Mouse (Mus musculus) embryonic stem cell, embryonic (primary cell): ENCODE data around the gene Vpreb3.

ENCODE experiments used
- CTCF ChIA-PET, 4 experiments: fragments of 300-600 bp in 2 of 4; fragments of 350-600 bp in 2 of 4; sonication (Branson Sonifier 250); formaldehyde crosslinking; loops; one replicate each; lab custom pipeline; 2022; ENCODE audit warnings: inconsistent platforms in 2 of 4; lab: Charles Lee
- POLR2A ChIA-PET, 4 experiments: fragments of 300-600 bp in 2 of 4; fragments of 350-600 bp in 2 of 4; sonication (Branson Sonifier 250); formaldehyde crosslinking; loops; one replicate each; lab custom pipeline; 2022; ENCODE audit warnings: antibody characterized with exemption in 4 of 4, inconsistent platforms in 1 of 4; lab: Charles Lee

The Vpreb3 gene

DNA sequence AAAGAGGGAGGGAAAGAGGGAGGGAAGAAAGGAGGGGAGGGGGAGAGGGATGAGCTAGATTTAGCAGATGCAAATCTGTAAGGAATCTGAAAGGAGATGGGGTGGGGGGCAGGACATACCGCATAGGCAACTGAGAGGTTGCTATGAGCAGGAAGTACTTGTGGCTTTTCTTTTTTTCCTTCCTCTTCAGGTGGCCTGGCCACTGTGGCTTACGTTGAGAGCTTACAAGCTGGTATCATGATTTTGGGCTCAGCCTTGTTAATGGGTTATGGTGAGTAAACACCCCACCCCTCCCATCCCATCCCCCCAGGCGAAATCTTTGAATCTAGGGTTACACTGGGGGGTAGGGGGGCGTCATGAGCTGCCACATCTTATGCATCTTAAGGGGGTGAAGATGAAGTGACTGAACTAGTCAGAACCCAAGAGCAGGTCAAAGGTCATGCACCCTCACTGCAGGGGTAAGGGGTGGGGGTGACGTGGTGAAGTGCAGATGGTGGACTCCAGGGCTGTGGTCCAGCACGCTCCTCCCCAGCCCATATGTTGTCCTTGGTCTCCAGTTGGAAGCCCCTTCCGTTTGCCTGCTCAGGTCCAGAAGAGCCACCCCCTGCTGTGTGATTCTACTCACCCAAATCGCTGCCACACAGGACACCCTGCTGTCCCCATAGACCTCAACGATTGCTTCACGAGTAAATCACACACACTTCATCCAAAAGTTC, 35.4 kb downstream of the Vpreb3 start:
- CTCF ChIA-PET = interaction anchor here in 3 of 4 experiments (0.6 to 0.7 kb wide), 3 partner anchors 32 to 343 kb away, joined by 3 to 6 read pairs (median 4); no protein-coding TSS in a partner anchor
- POLR2A ChIA-PET = interaction anchor here in 2 of 4 experiments (0.6 to 1.0 kb wide), 4 partner anchors 10 to 305 kb away, joined by 3 read pairs; no protein-coding TSS in a partner anchor

DNA sequence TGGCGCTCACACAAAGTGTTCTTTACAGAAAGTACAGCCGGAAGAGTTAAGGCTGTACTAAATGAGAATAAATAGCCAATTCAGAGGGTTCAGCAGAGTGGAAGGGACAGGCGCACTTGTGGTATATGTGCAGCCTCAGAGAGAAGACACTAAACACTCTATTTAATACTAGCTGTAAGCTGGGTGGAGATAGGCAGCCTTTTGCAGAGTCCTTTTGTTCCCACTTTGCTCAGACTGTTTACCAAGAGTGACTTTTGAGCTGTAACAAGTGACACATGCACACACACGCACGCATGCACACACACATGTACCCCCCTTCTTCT, 35.9 kb downstream of the Vpreb3 start:
- ChIA-PET CTCF (interaction anchor here in 1 of 4 experiments (0.6 kb wide), 1 partner anchor 49 kb away, joined by 3 read pairs; no protein-coding TSS in a partner anchor), POLR2A (interaction anchor here in 2 of 4 experiments (0.6 to 1.0 kb wide), 2 partner anchors 15 to 305 kb away, joined by 3 read pairs; no protein-coding TSS in a partner anchor)

DNA sequence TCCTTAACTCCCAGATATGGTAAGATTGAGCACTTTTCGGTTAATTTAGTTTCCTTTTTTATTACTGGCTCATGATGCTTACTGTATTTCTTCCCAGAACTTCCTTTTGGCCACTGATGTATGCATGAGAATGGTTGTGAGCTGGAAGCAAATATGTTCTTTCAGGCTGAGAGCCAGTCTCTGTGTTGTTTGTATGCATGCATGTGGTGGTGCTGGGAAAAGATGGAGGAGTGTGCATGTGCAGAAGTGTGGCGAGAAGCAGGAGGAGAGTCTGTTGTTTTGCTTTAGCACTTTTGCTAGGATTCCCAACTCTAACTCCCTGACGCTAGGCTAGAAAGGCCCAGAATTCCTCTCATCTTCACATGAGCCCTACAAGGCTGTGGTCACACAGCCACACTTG, 36.6 kb downstream of the Vpreb3 start:
- CTCF ChIA-PET = interaction anchor here in 1 of 4 experiments (0.6 kb wide), 1 partner anchor 48 kb away, joined by 3 read pairs; no protein-coding TSS in a partner anchor
- POLR2A ChIA-PET = interaction anchor here in 1 of 4 experiments (1.2 kb wide), 1 partner anchor 10 kb away, joined by 3 read pairs; no protein-coding TSS in a partner anchor

- ChIA-PET CTCF (interaction anchor here in 1 of 4 experiments (0.8 kb wide), 1 partner anchor 17 kb away, joined by 3 read pairs; no protein-coding TSS in a partner anchor), POLR2A (interaction anchor here in 1 of 4 experiments (0.7 kb wide), 1 partner anchor 13 kb away, joined by 3 read pairs; no protein-coding TSS in a partner anchor)
Measured at GRCm38 (mm10) chr10:75990430-75991042, 47.7 kb downstream of the Vpreb3 start.

DNA sequence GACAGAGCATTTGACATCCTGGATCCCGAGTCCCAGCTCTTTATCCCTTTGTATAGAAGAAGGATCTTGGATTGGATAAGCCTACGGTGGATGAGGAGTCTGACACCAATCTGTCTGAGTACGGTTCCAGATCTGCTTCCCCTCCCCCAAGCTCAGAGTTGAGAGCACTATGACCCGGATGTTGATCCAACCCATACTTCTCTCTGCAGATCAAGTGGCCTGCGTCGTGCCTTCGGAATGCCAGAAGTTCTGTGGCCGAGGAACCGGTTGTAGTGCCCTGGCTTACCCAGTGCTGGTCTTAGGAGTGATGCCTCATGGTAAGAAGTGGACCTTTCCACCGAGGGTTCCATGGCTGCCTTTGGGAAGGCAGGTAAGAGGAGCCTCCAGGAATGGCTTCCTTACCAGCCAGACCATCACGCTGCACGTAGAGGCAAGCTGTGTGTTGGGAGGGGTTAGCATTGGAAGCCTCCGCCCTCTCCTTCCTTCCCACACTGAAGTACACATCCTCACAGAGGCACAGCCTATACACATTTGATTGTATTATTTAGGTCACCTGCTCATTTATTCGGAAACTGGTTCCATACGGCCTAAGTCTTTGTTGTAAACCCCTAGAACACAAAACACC, 50.9 kb downstream of the Vpreb3 start:
- POLR2A ChIA-PET = interaction anchor here (0.5 to 1.4 kb wide), 15 partner anchors 9 to 199 kb away, joined by 3 to 4 read pairs (median 3); partner anchors contain the start of gene Gstt2 (in 1 of the 4)

GRCm38 (mm10) chr10:75994531-75995210, 51.8 kb downstream of the Vpreb3 start:
- CTCF ChIA-PET = interaction anchor here in 3 of 4 experiments (0.6 to 1.4 kb wide), 4 partner anchors 8 to 1197 kb away, joined by 3 to 5 read pairs (median 4); no protein-coding TSS in a partner anchor
- POLR2A ChIA-PET = interaction anchor here in 3 of 4 experiments (0.7 to 1.4 kb wide), 7 partner anchors 8 to 157 kb away, joined by 3 to 4 read pairs (median 3); partner anchors contain the start of gene Gstt2 (in 1 of the 3)

More for the DNA sequence above, 50.9 kb downstream of the Vpreb3 start:
- CTCF ChIA-PET = interaction anchor here in 3 of 4 experiments (0.6 to 1.5 kb wide), 6 partner anchors 9 to 1198 kb away, joined by 3 to 5 read pairs (median 3); no protein-coding TSS in a partner anchor

DNA sequence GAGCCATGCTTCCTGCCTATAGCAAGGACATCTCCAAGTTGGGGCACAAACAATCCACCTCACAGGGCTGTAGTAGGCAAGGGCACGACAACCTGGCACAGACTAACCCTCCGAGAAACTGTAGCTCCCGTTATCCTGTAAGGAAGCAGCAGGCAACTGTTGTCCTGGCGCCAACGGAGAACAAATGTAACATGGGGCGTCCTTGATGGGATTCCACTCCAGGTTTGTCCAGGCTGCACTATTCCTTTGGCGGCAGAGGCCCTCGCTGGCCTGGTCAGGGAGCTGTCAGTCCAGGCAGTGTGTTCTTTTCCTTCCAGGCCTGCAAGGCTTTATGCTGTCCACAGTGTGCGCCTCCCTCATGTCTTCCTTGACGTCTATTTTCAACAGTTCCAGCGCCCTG, 52.6 kb downstream of the Vpreb3 start:
- CTCF ChIA-PET = interaction anchor here in 1 of 4 experiments (0.7 kb wide), 1 partner anchor 207 kb away, joined by 3 read pairs; no protein-coding TSS in a partner anchor
- POLR2A ChIA-PET = interaction anchor here in 1 of 4 experiments (0.6 to 1.1 kb wide), 2 partner anchors 8 to 72 kb away, joined by 3 read pairs; no protein-coding TSS in a partner anchor

DNA sequence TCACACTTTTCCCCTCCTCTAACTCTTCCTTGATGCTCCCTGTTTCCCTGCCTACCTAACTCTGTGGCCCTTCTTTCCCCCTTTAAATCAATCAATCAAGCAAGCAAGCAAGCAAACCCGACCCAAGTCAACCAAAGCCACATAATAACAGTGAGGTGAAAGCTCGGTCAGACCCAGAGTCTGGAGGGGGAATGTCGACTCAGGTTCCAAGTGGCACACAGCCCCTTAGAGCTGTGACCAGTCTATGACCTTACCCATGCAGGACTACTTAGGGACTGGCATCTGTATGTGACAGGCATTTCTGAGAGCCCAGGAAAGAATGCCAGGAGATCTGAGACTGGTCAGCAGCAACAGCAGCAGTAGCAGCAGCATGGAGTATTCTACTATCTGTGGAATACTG, 53.5 kb downstream of the Vpreb3 start:
- ChIA-PET CTCF (interaction anchor here in 1 of 4 experiments (0.7 kb wide), 1 partner anchor 206 kb away, joined by 3 read pairs; no protein-coding TSS in a partner anchor), POLR2A (interaction anchor here in 2 of 4 experiments (0.5 to 0.6 kb wide), 4 partner anchors 28 to 93 kb away, joined by 3 to 6 read pairs (median 3); no protein-coding TSS in a partner anchor)
